28 mouse cellular contexts compared by ENCODE assay signal in the genomic region with DNA sequence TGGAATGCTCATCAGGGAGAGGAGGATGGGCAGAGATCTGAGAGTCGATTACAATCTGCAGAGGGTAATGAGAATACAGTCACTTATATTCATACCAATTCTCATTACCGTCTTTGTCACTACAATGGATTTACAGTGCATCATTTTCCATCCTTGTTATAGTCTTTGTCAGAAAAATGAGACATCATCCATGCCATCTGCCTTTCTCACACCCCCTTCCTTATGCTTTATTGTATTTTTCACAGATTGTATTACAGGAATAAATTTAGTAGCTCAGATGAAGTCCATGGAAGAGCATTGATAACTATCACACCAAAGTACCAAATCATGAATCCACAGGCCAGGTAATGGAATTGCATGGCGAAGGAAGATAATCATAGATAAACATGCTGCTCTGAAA.
A peak's percentile ranks its signal among the peaks of the same experiment; 100 is the strongest.
DNase-seq lines count a peak whose midpoint lies in the region; ATAC-seq and TF ChIP-seq lines count a peak whose summit lies in the region.
"Had no signal": no experiment of that assay in that cellular context is flagged by ENCODE, and none has a peak within 500 bp of the region (broad histone marks: within the 10 kb centered on the region; RNA-seq: fewer than 3 reads in every experiment).

No protein-coding gene starts in this region.

- no peak for ATAC-seq in forebrain, postnatal 0 days
- ATAC-seq in forebrain, embryonic 12.5 days (ENCODE audit: low FRiP score), result no peak
- ATAC-seq: activated CD4-positive, CD25-positive, alpha-beta regulatory T cell, adult 4 months; forebrain, embryonic 13.5 days; forebrain, embryonic 16.5 days; hindbrain, postnatal 0 days had no signal

- H3K27me3 ChIP-seq in forebrain, postnatal 0 days (ENCODE audit: insufficient read depth, low read length), result no peaks in the 10 kb centered on the region
- H3K27me3 ChIP-seq in forebrain, embryonic 12.5 days, result no peaks in the 10 kb centered on the region
- H3K27me3 ChIP-seq: embryonic facial prominence, embryonic 13.5 days; forebrain, embryonic 13.5 days; hindbrain, embryonic 13.5 days had no signal

- H3K9me3 ChIP-seq in forebrain, postnatal 0 days (ENCODE audit: low read length), result no peaks in the 10 kb centered on the region
- no peaks in the 10 kb centered on the region for H3K9me3 ChIP-seq in forebrain, embryonic 12.5 days
- H3K9me3 ChIP-seq: embryonic facial prominence, embryonic 10.5 days; embryonic facial prominence, embryonic 13.5 days; forebrain, embryonic 13.5 days; hindbrain, embryonic 10.5 days; hindbrain, embryonic 13.5 days had no signal

- no peaks in the 10 kb centered on the region for H3K36me3 ChIP-seq in forebrain, postnatal 0 days (ENCODE audit: insufficient read depth)
- no peaks in the 10 kb centered on the region for H3K36me3 ChIP-seq in forebrain, embryonic 12.5 days (replicated peaks)
- H3K36me3 ChIP-seq: embryonic facial prominence, embryonic 10.5 days; embryonic facial prominence, embryonic 13.5 days; hindbrain, embryonic 10.5 days; hindbrain, embryonic 13.5 days had no signal

- no peak for TF ChIP-seq CTCF in forebrain, postnatal 0 days (IDR thresholded peaks at IDR 0.05; ENCODE audit: low read depth)
- no peak for TF ChIP-seq CTCF in layer of hippocampus, adult 2 months (conservative IDR thresholded peaks at IDR 0.05)

- no peaks in the 10 kb centered on the region for H3K4me1 ChIP-seq in forebrain, postnatal 0 days (ENCODE audit: insufficient read depth)
- no peaks in the 10 kb centered on the region for H3K4me1 ChIP-seq in forebrain, embryonic 12.5 days
- H3K4me1 ChIP-seq: embryonic facial prominence, embryonic 10.5 days; embryonic facial prominence, embryonic 13.5 days; forebrain, embryonic 13.5 days; hindbrain, embryonic 10.5 days; hindbrain, embryonic 13.5 days had no signal

- no peak overlapping the region for H3K4me3 ChIP-seq in forebrain, postnatal 0 days (ENCODE audit: low read depth, low read length)
- H3K4me3 ChIP-seq in forebrain, embryonic 12.5 days (replicated peaks), result no peak overlapping the region
- no peak overlapping the region for H3K4me3 ChIP-seq in layer of hippocampus, adult 2 months
- H3K4me3 ChIP-seq: embryonic facial prominence, embryonic 10.5 days; embryonic facial prominence, embryonic 13.5 days; erythroblast, embryonic 14.5 days; forebrain, embryonic 13.5 days; gastrocnemius, adult 2 months; hindbrain, embryonic 10.5 days; hindbrain, embryonic 13.5 days had no signal

- DNase-seq in forebrain, postnatal 0 days, result peak; percentile 13
- DNase-seq in layer of hippocampus, adult 2 months (ENCODE audit: low spot score in 2 of 2), result peak; percentile 30 to 56
- DNase-seq in layer of hippocampus, postnatal 36 days, result no peak
- DNase-seq in layer of hippocampus, adult 8-10 months (ENCODE audit: low spot score in 2 of 2), result peak; percentile 3 to 8
- DNase-seq in telencephalon, adult 2 months (ENCODE audit: low read depth, low spot score), result peak; percentile 15
- DNase-seq in heart, postnatal 36 days, result no peak
- no peak for DNase-seq in embryo, embryonic 10 days (ENCODE audit: low spot score)
- DNase-seq: adrenal gland, adult 8-10 months; adrenal gland, postnatal 25 days; cerebellum, adult 11 months; cerebellum, adult 2 months; cerebellum, adult 9-11 months; cerebellum, postnatal 25 days; embryo, embryonic 11 days; gastrocnemius, adult 2 months; gastrocnemius, postnatal 14 days; heart, adult 11 months had no signal

- no peak overlapping the region for H3K4me2 ChIP-seq in forebrain, postnatal 0 days (ENCODE audit: low read depth)
- H3K4me2 ChIP-seq in forebrain, embryonic 12.5 days, result no peak overlapping the region
- H3K4me2 ChIP-seq: embryonic facial prominence, embryonic 13.5 days; forebrain, embryonic 13.5 days; heart, embryonic 11.5 days; hindbrain, embryonic 13.5 days had no signal

- H3K9ac ChIP-seq in forebrain, postnatal 0 days, result no peak overlapping the region
- H3K9ac ChIP-seq in forebrain, embryonic 12.5 days, result no peak overlapping the region
- H3K9ac ChIP-seq: embryonic facial prominence, embryonic 13.5 days; forebrain, embryonic 13.5 days; hindbrain, embryonic 13.5 days had no signal

- H3K27ac ChIP-seq in forebrain, postnatal 0 days (ENCODE audit: low read depth, low read length), result no peak overlapping the region
- H3K27ac ChIP-seq in forebrain, embryonic 12.5 days, result no peak overlapping the region
- no peak overlapping the region for H3K27ac ChIP-seq in layer of hippocampus, adult 2 months
- H3K27ac ChIP-seq: embryonic facial prominence, embryonic 10.5 days; embryonic facial prominence, embryonic 13.5 days; forebrain, embryonic 13.5 days; gastrocnemius, adult 2 months; hindbrain, embryonic 10.5 days; hindbrain, embryonic 13.5 days; hindbrain, postnatal 0 days had no signal

- intact Hi-C loops in heart, postnatal 36 days (cut with DNase I), result no loop called here

- WGBS in forebrain, postnatal 0 days, result 65% methylated on average over 3 of the region's 3 CpGs
- WGBS in forebrain, embryonic 12.5 days, result 87% methylated on average over 3 of the region's 3 CpGs

Comparison
In these comparisons a context has a peak if more than half of its experiments do, and no peak if none do; other contexts are left out.
1. DNase-seq: peak in forebrain, postnatal 0 days (single experiment), layer of hippocampus, adult 2 months (2 of 2), layer of hippocampus, adult 8-10 months (2 of 2) and telencephalon, adult 2 months (single experiment); none in layer of hippocampus, postnatal 36 days (0 of 2), heart, postnatal 36 days (0 of 2) and embryo, embryonic 10 days (single experiment).